Mouse (Mus musculus): Measurements from ENCODE around the gene 2310061N02Rik. TPM values are rescaled to one million over a fixed set of nuclear protein-coding genes. Genes with fewer than 3 reads are reported as not detected.
A peak's percentile ranks its signal among the peaks of the same experiment; 100 is the strongest.

The 2310061N02Rik gene
- total RNA-seq, 1 experiment = not detected

- DNase-seq (ENCODE audit: low read depth, low spot score) = no peak
- no peaks in the 10 kb centered on the region for H3K9me3 ChIP-seq (ENCODE audit: control insufficient read depth, insufficient read depth, low read depth, low read length)
- TF ChIP-seq ZC3H11A (IDR thresholded peaks at IDR 0.05; ENCODE audit: borderline replicate concordance, low read depth, low read length) (no peak), HCFC1 (IDR thresholded peaks at IDR 0.05; ENCODE audit: borderline replicate concordance, insufficient read depth, low read length) (no peak), MAFK (IDR thresholded peaks at IDR 0.05; ENCODE audit: insufficient read depth, low read depth, low read length) (no peak), CHD2 (IDR thresholded peaks at IDR 0.05; ENCODE audit: low read depth, low read length) (no peak), ZNF384 (IDR thresholded peaks at IDR 0.05; ENCODE audit: low read depth, low read length) (no peak)
- no peak within 1 kb of the TSS for H3K9ac ChIP-seq (ENCODE audit: insufficient read depth, low read depth, low read length, poor library complexity, severe bottlenecking)
- H3K4me1 ChIP-seq (ENCODE audit: control insufficient read depth in 2 of 2, insufficient read depth in 2 of 2, low read length in 2 of 2, poor library complexity in 1 of 2) = no peaks in the 10 kb centered on the region
- H3K36me3 ChIP-seq (ENCODE audit: control insufficient read depth, insufficient read depth, low read length, poor library complexity, severe bottlenecking) = no peaks in the 10 kb centered on the region
- no peak within 1 kb of the TSS for H3K4me3 ChIP-seq (ENCODE audit: insufficient read depth in 1 of 2, low read depth in 1 of 2, low read length in 2 of 2, poor library complexity in 1 of 2, severe bottlenecking in 1 of 2)
- in situ Hi-C loops (cut with MboI; ENCODE audit: low sequenced_read_pairs in 2 of 2, unreplicated experiment in 2 of 2) = no loop called here
- H3K27ac ChIP-seq (ENCODE audit: insufficient read depth, low read depth, low read length, poor library complexity, severe bottlenecking) = no peak within 1 kb of the TSS
These were observed 21.1 kb upstream of the 2310061N02Rik start, which contains the start of gene Krtap13-1 for GRCm38 (mm10) chr16:88728812-88729275. Krtap13-1 (plus strand) TSS chr16:88728862.

GRCm38 (mm10) chr16:88720031-88720430 is 12.3 kb upstream of the 2310061N02Rik start:
- Histone ChIP-seq H3K9ac (ENCODE audit: insufficient read depth, low read depth, low read length, poor library complexity, severe bottlenecking) (no peak overlapping the region), H3K27ac (ENCODE audit: insufficient read depth, low read depth, low read length, poor library complexity, severe bottlenecking) (no peak overlapping the region), H3K9me3 (ENCODE audit: control insufficient read depth, insufficient read depth, low read depth, low read length) (no peaks in the 10 kb centered on the region), H3K4me3 (ENCODE audit: insufficient read depth in 1 of 2, low read depth in 1 of 2, low read length in 2 of 2, poor library complexity in 1 of 2, severe bottlenecking in 1 of 2) (no peak overlapping the region), H3K4me1 (ENCODE audit: control insufficient read depth in 2 of 2, insufficient read depth in 2 of 2, low read length in 2 of 2, poor library complexity in 1 of 2) (peaks cover 2 to 8% of the 10 kb centered on the region in 2 experiments; a peak in 2 of 4 replicates), H3K36me3 (ENCODE audit: control insufficient read depth, insufficient read depth, low read length, poor library complexity, severe bottlenecking) (no peaks in the 10 kb centered on the region)
- in situ Hi-C loops (cut with MboI; ENCODE audit: low sequenced_read_pairs in 2 of 2, unreplicated experiment in 2 of 2) = no loop called here
- DNase-seq (ENCODE audit: low read depth, low spot score) = peak; percentile 58
- TF ChIP-seq CHD2 (IDR thresholded peaks at IDR 0.05; ENCODE audit: low read depth, low read length) (peak; percentile 41; the same call in 1 of the 2 replicates), MAFK (IDR thresholded peaks at IDR 0.05; ENCODE audit: insufficient read depth, low read depth, low read length) (peak; percentile 74), HCFC1 (IDR thresholded peaks at IDR 0.05; ENCODE audit: borderline replicate concordance, insufficient read depth, low read length) (no peak), ZC3H11A (IDR thresholded peaks at IDR 0.05; ENCODE audit: borderline replicate concordance, low read depth, low read length) (no peak)

DNA sequence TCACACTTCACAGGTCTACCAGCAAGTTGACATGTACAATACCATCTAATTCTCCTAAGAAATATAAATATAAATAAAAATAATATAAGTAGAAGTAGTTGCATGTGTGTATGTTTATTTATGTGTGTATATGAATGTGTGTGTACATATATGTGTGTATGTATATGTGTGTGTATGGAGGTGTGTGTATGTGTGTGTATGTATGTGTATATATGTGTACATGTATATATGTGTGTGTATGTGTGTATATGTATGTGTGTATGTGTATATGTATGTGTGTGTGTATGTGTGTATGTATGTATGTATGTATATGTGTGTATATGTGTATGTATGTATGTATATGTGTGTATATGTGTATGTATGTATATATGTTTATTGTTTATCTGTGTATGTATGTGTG is 8.8 kb upstream of the 2310061N02Rik start:
- H3K27ac ChIP-seq (ENCODE audit: insufficient read depth, low read depth, low read length, poor library complexity, severe bottlenecking) = no peak overlapping the region
- no peak overlapping the region for H3K9ac ChIP-seq (ENCODE audit: insufficient read depth, low read depth, low read length, poor library complexity, severe bottlenecking)
- no peak overlapping the region for H3K4me3 ChIP-seq (ENCODE audit: insufficient read depth in 1 of 2, low read depth in 1 of 2, low read length in 2 of 2, poor library complexity in 1 of 2, severe bottlenecking in 1 of 2)
- DNase-seq (ENCODE audit: low read depth, low spot score) = no peak
- in situ Hi-C loops (cut with MboI; ENCODE audit: low sequenced_read_pairs in 2 of 2, unreplicated experiment in 2 of 2) = no loop called here
- H3K36me3 ChIP-seq (ENCODE audit: control insufficient read depth, insufficient read depth, low read length, poor library complexity, severe bottlenecking) = no peaks in the 10 kb centered on the region
- TF ChIP-seq CHD2 (IDR thresholded peaks at IDR 0.05; ENCODE audit: low read depth, low read length) = no peak
- no peaks in the 10 kb centered on the region; the same call in 1 of the 2 replicates for H3K9me3 ChIP-seq (ENCODE audit: control insufficient read depth, insufficient read depth, low read depth, low read length)
- H3K4me1 ChIP-seq (ENCODE audit: control insufficient read depth in 2 of 2, insufficient read depth in 2 of 2, low read length in 2 of 2, poor library complexity in 1 of 2) = peaks cover 2 to 8% of the 10 kb centered on the region in 2 experiments; a peak in 2 of 4 replicates

GRCm38 (mm10) chr16:88711245-88711644 is 3.5 kb upstream of the 2310061N02Rik start:
- in situ Hi-C loops (cut with MboI; ENCODE audit: low sequenced_read_pairs in 2 of 2, unreplicated experiment in 2 of 2) = no loop called here
- Histone ChIP-seq H3K4me1 (ENCODE audit: control insufficient read depth in 2 of 2, insufficient read depth in 2 of 2, low read length in 2 of 2, poor library complexity in 1 of 2) (no peaks in the 10 kb centered on the region), H3K36me3 (ENCODE audit: control insufficient read depth, insufficient read depth, low read length, poor library complexity, severe bottlenecking) (no peaks in the 10 kb centered on the region), H3K9me3 (ENCODE audit: control insufficient read depth, insufficient read depth, low read depth, low read length) (no peaks in the 10 kb centered on the region; the same call in 1 of the 2 replicates), H3K4me3 (ENCODE audit: insufficient read depth in 1 of 2, low read depth in 1 of 2, low read length in 2 of 2, poor library complexity in 1 of 2, severe bottlenecking in 1 of 2) (no peak overlapping the region), H3K9ac (ENCODE audit: insufficient read depth, low read depth, low read length, poor library complexity, severe bottlenecking) (no peak overlapping the region), H3K27ac (ENCODE audit: insufficient read depth, low read depth, low read length, poor library complexity, severe bottlenecking) (no peak overlapping the region)
- TF ChIP-seq MAFK (IDR thresholded peaks at IDR 0.05; ENCODE audit: insufficient read depth, low read depth, low read length) (no peak), ZC3H11A (IDR thresholded peaks at IDR 0.05; ENCODE audit: borderline replicate concordance, low read depth, low read length) (peak; percentile 70)
- no peak for DNase-seq (ENCODE audit: low read depth, low spot score)

DNA sequence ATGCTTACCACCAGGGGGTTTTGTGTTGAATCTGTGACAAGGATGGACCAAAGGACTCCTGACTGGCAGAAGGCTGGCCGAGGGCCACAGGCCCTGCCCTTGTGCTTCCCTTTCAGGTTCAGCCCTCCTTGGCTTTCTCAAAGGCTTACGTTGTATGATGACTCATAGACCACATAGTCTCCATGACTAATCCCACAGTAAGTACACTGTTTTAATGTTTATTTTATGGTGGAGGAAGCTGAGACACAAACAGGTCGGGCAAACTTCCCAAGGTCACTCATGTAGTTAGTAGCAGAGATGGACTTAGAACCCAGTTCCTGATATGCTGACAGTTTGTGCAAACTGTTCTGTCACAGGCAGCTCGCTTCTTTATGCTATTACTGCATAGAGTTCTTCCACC is 3.0 kb upstream of the 2310061N02Rik start:
- no peak for TF ChIP-seq CHD2 (IDR thresholded peaks at IDR 0.05; ENCODE audit: low read depth, low read length)
- no peak for TF ChIP-seq ZC3H11A (IDR thresholded peaks at IDR 0.05; ENCODE audit: borderline replicate concordance, low read depth, low read length)
- no peak for TF ChIP-seq ZNF384 (IDR thresholded peaks at IDR 0.05; ENCODE audit: low read depth, low read length)
- no peak for TF ChIP-seq MAFK (IDR thresholded peaks at IDR 0.05; ENCODE audit: insufficient read depth, low read depth, low read length)
- no peak for TF ChIP-seq HCFC1 (IDR thresholded peaks at IDR 0.05; ENCODE audit: borderline replicate concordance, insufficient read depth, low read length)
- Histone ChIP-seq H3K27ac (ENCODE audit: insufficient read depth, low read depth, low read length, poor library complexity, severe bottlenecking) (no peak overlapping the region), H3K9ac (ENCODE audit: insufficient read depth, low read depth, low read length, poor library complexity, severe bottlenecking) (no peak overlapping the region), H3K9me3 (ENCODE audit: control insufficient read depth, insufficient read depth, low read depth, low read length) (no peaks in the 10 kb centered on the region; the same call in 1 of the 2 replicates), H3K4me1 (ENCODE audit: control insufficient read depth in 2 of 2, insufficient read depth in 2 of 2, low read length in 2 of 2, poor library complexity in 1 of 2) (no peaks in the 10 kb centered on the region), H3K4me3 (ENCODE audit: insufficient read depth in 1 of 2, low read depth in 1 of 2, low read length in 2 of 2, poor library complexity in 1 of 2, severe bottlenecking in 1 of 2) (no peak overlapping the region), H3K36me3 (ENCODE audit: control insufficient read depth, insufficient read depth, low read length, poor library complexity, severe bottlenecking) (no peaks in the 10 kb centered on the region)
- DNase-seq (ENCODE audit: low read depth, low spot score) = no peak
- in situ Hi-C loops (cut with MboI; ENCODE audit: low sequenced_read_pairs in 2 of 2, unreplicated experiment in 2 of 2) = no loop called here

Measured in ES-E14 (cell line).